Mouse (Mus musculus) midbrain, embryonic 11.5 days (tissue): ENCODE data around the gene Actr2. TPM values are rescaled to one million over a fixed set of nuclear protein-coding genes. Genes with fewer than 3 reads are reported as not detected.
A peak's percentile ranks its signal among the peaks of the same experiment; 100 is the strongest.
"Not testable (repeated sequence)": the region's sequence is repeated elsewhere in the genome, so short reads cannot be mapped to it uniquely, and the experiment has no call there.

ENCODE experiments used
- ATAC-seq: fragments of 200-750 bp; cut with Nextera tagmentation; 2 replicates; pipeline ENCODE4 v1.8.0; 2017; ENCODE audit warnings: moderate TSS enrichment, moderate library complexity; ENCODE audit not compliant: low FRiP score
- DNase-seq: peaks from one replicate; pipeline ENCODE4 v3.0.0; 2015; ENCODE audit warnings: low spot score; ENCODE audit errors: missing footprints
- H3K27ac ChIP-seq: fragments of 300-500 bp; sonication (generic); 2 replicates; pipeline ENCODE4 v1.5.1; 2014; ENCODE audit warnings: low read depth, low read length
- H3K27me3 ChIP-seq: fragments of 300-500 bp; sonication (generic); 2 replicates; pipeline ENCODE4 v1.6.1; 2014; ENCODE audit warnings: mild to moderate bottlenecking, low read length, moderate library complexity, mixed read lengths; ENCODE audit not compliant: control insufficient read depth, insufficient read depth
- H3K36me3 ChIP-seq: fragments of 300-500 bp; sonication (generic); 2 replicates; pipeline ENCODE4 v1.6.1; 2014; ENCODE audit warnings: mild to moderate bottlenecking, low read length, moderate library complexity, mixed read lengths; ENCODE audit not compliant: control insufficient read depth, insufficient read depth
- H3K4me1 ChIP-seq: fragments of 300-500 bp; sonication (generic); 2 replicates; pipeline ENCODE4 v1.6.1; 2014; ENCODE audit warnings: low read length; ENCODE audit not compliant: control insufficient read depth, insufficient read depth
- H3K4me2 ChIP-seq: fragments of 300-500 bp; sonication (generic); 2 replicates; pipeline ENCODE4 v1.6.1; 2014; ENCODE audit warnings: mild to moderate bottlenecking, moderate library complexity
- H3K4me3 ChIP-seq: fragments of 300-500 bp; sonication (generic); 2 replicates; pipeline ENCODE4 v1.5.1; 2014; ENCODE audit warnings: low read depth, low read length
- H3K9ac ChIP-seq: fragments of 300-500 bp; sonication (generic); 2 replicates; pipeline ENCODE4 v1.6.1; 2014; ENCODE audit warnings: low read length
- H3K9me3 ChIP-seq: fragments of 300-500 bp; sonication (generic); 2 replicates; pipeline ENCODE4 v1.6.1; 2016; ENCODE audit warnings: low read length; ENCODE audit not compliant: control insufficient read depth
- WGBS: fragments of 180-500 bp; shearing (Covaris S2); extraction: QIAGEN DNeasy Blood & Tissue Kit; methylation state at CpG from one replicate; pipeline ENCODE4 v1.1.7; 2014; 5-methylcytosine and 5-hydroxymethylcytosine counted together
- polyA plus RNA-seq: library from polyadenylated mRNA; unstranded; fragments of >200 nt; fragmentation: Nextera tagmentation; extraction: Ambion mirVana; gene quantifications from 2 replicates; pipeline ENCODE4 v1.2.1, GENCODE M21; 2014

Actr2 gene
- polyA plus RNA-seq, 1 experiment from 2014 or later = 75.9 TPM

DNA sequence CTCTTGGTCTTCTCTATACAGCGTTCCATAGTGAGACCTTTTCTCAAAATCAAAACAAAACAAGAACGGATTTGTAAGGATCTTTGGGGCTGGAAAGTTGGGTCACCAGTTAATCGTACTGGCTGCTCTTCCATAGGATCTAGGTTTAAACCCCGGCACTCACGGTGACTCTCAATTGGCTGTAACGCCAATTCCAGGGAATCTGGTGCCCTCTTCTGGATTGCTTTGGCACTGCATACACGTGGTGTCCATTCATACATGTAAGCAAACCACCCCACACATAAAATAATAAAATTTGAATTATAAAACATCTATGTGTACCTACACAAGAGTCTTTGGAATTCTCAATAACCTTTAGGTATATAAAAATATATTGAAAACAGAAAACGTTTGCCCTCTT is 81.2 kb downstream of the Actr2 start:
- WGBS = 40% methylated on average over 8 of the region's 8 CpGs
- Histone ChIP-seq H3K9me3 (no peaks in the 10 kb centered on the region), H3K4me2 (no peak overlapping the region), H3K4me1 (no peaks in the 10 kb centered on the region), H3K27me3 (no peaks in the 10 kb centered on the region), H3K9ac (no peak overlapping the region), H3K27ac (no peak overlapping the region), H3K36me3 (no peaks in the 10 kb centered on the region), H3K4me3 (no peak overlapping the region)
- peak; percentile 91 for DNase-seq
- ATAC-seq = no peak

DNA sequence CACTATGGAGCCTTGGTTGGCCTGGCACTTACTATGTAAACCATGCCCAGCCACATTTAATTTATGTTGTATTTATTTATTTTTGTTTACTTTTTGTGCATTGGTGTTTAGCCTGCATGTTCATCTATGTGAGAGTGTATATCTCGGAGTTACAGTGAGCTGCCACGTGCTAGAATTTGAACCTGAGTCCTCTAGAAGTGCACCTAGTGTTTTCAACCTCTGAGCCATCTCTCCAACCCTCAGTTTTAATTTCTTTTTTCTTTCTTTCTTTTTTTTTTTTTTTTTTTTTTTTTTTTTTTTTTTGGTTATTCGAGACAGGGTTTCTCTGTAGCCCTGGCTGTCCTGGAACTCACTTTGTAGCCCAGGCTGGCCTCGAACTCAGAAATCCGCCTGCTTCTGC is 81.7 kb downstream of the Actr2 start:
- 94% methylated on average over 5 of the region's 5 CpGs for WGBS
- H3K27me3 ChIP-seq, H3K9ac ChIP-seq, ATAC-seq, H3K4me1 ChIP-seq, DNase-seq, H3K4me2 ChIP-seq, H3K36me3 ChIP-seq, H3K4me3 ChIP-seq, H3K9me3 ChIP-seq, H3K27ac ChIP-seq: not testable (repeated sequence)

DNA sequence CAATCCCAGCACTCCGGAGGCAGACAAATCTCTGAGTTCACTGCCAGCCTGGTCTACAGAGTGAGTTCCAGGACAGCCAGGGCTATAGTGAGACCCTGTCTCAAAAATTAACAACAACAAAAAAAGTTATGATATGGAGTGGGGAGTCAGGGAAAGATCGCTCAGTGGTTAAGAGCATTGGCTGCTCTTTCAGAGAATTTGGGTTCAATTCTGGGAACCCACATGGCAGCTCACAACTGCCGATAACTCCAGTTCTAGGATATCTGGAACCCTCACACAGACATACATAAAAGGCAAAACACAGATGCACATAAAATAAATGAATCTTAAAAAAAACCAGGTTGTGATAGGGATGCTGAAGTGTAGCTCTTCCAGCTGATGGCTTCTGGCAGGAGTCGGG is 83.7 kb downstream of the Actr2 start:
- Histone ChIP-seq H3K9me3 (no peaks in the 10 kb centered on the region), H3K27me3 (no peaks in the 10 kb centered on the region), H3K4me2 (no peak overlapping the region), H3K4me1 (no peaks in the 10 kb centered on the region), H3K27ac (no peak overlapping the region), H3K36me3 (peaks cover 2% of the 10 kb centered on the region; the same call in 1 of the 2 replicates), H3K4me3 (no peak overlapping the region), H3K9ac (no peak overlapping the region)
- ATAC-seq (no peak), DNase-seq (no peak)
- WGBS = 92% methylated on average over 4 of the region's 4 CpGs

DNA sequence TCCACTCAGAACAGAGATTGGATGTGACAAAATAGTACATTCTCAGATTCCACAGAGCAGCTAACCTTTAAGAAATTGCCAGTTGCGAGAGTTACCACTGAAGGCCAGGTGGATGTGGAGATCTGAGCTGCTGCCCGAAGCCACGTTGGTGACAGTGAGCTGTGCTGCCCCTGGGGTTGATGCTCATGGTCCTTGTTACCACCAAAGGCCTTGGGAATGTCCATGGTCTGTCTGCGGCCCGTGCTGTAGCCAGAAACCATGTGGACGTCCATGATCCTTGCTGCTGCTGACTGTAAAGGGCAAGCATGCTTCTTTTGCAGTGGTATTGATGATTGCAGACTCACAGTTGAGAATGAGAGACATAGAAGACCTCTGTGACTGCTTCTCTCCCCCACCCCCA is 84.3 kb downstream of the Actr2 start:
- Histone ChIP-seq H3K36me3 (peaks cover 2% of the 10 kb centered on the region; the same call in 1 of the 2 replicates), H3K9me3 (no peaks in the 10 kb centered on the region), H3K27me3 (no peaks in the 10 kb centered on the region), H3K9ac (no peak overlapping the region), H3K4me1 (no peaks in the 10 kb centered on the region), H3K4me3 (no peak overlapping the region), H3K4me2 (no peak overlapping the region), H3K27ac (no peak overlapping the region)
- DNase-seq = no peak
- 87% methylated on average over 6 of the region's 6 CpGs for WGBS
- ATAC-seq = no peak

DNA sequence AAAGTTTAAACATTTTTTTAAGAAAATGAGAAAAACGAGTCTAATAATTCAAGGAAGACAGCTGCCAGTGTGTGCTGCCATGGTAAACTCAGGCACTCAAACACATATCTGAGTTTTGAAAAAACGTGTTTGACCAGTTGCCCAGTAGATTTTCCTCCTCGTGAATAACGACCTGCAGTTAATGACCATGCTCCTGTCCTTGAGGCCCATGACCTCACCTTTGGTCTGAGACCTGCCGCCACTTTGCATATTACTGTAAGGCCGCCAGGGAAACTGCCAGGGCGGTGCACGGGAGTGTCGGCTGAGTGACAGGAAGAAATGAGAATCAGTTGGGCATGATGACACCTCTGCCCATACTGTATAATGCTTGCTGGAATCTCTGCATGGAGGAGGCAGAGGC is 85.0 kb downstream of the Actr2 start:
- H3K27ac ChIP-seq = no peak overlapping the region
- H3K9ac ChIP-seq = no peak overlapping the region
- DNase-seq (no peak), ATAC-seq (no peak)
- H3K4me1 ChIP-seq = no peaks in the 10 kb centered on the region
- no peak overlapping the region for H3K4me2 ChIP-seq
- H3K27me3 ChIP-seq = no peaks in the 10 kb centered on the region
- peaks cover 2% of the 10 kb centered on the region; the same call in 1 of the 2 replicates for H3K36me3 ChIP-seq
- 79% methylated on average over 9 of the region's 9 CpGs for WGBS
- H3K9me3 ChIP-seq = no peaks in the 10 kb centered on the region
- H3K4me3 ChIP-seq = no peak overlapping the region

DNA sequence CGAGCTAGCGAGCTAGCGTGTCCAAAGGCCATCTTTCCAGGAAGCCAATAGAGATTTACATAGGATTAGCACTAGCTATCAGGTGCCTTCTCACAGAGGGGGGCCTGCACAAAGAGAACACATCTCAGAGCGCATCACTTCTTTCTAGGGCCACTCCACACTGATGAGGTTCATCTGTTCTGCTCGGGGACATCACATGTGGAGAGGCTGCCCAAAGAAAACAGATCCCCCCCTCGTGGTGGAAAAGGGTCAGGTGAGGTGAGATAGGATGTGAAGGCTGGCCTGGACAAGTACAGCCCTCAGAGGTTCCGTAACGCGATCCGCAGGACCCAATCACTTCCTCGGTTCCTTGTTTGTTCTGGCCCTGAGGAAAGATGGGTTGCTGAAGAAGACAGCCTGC is 86.8 kb downstream of the Actr2 start:
- Histone ChIP-seq H3K36me3 (peaks cover 9% of the 10 kb centered on the region), H3K4me3 (no peak overlapping the region), H3K9me3 (peaks cover 4% of the 10 kb centered on the region; the same call in 1 of the 2 replicates), H3K9ac (no peak overlapping the region), H3K27me3 (no peaks in the 10 kb centered on the region), H3K4me1 (no peaks in the 10 kb centered on the region), H3K4me2 (no peak overlapping the region), H3K27ac (no peak overlapping the region)
- DNase-seq (no peak), ATAC-seq (no peak)
- WGBS = 60% methylated on average over 11 of the region's 11 CpGs

DNA sequence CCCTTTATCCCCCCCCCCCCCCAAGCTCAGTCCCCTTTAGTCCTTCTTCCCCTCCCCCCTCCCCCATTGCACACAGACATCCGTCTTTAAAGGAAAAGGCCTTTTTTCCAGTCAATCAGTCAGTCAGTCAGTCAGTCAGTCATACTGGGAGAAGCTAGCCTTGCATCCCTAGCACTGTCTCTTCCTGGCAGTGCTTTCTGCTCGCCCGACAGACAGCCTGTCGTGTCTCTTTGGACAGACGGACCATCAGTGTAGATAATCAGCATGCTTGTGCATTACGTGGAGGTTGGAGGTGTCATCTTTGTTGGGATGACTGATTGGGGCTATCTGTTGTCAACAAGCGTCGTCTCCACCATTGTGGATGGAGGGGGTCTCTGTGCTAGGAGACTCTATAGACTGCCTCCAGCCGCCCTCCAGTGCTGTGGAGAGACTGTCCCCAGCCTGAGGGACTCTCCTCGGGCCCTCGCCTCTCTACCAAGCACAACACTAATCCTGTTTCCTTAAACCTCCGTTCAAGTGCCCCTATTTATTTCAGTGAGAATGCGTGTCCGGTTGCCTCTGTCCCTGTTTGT is 89.7 kb downstream of the Actr2 start:
- no peak for ATAC-seq
- WGBS = 87% methylated on average over 14 of the region's 14 CpGs
- Histone ChIP-seq H3K9me3 (peaks cover 11% of the 10 kb centered on the region), H3K36me3 (peaks cover 37% of the 10 kb centered on the region), H3K4me2 (no peak overlapping the region), H3K4me1 (no peaks in the 10 kb centered on the region), H3K27ac (no peak overlapping the region), H3K9ac (no peak overlapping the region), H3K27me3 (no peaks in the 10 kb centered on the region), H3K4me3 (no peak overlapping the region)
- no peak for DNase-seq

DNA sequence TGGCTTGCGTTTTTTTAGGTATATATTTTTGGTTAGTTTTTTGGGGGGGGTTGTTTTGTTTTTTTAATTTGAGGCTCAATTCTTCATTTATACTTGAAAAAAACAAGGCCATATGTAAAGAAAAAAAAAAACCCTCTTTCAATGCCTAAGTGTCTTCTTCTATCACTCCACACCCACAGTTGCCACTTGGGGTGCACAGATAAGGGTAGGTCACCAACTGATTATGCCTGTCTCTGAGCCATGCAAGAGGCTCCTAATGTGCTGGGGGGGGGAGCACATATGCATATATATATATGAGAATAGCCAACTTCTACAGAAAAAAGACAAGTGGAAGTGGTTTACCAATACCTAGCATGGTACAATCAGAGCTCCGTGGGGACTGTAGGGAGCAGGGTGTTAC is 90.3 kb downstream of the Actr2 start:
- no peak for DNase-seq
- Histone ChIP-seq H3K27ac (no peak overlapping the region), H3K4me2 (no peak overlapping the region), H3K4me3 (no peak overlapping the region), H3K9ac (no peak overlapping the region), H3K9me3 (peaks cover 11% of the 10 kb centered on the region), H3K27me3 (no peaks in the 10 kb centered on the region), H3K4me1 (no peaks in the 10 kb centered on the region), H3K36me3 (peaks cover 42% of the 10 kb centered on the region)
- no peak for ATAC-seq
- WGBS = 85% methylated on average over 2 of the region's 2 CpGs

DNA sequence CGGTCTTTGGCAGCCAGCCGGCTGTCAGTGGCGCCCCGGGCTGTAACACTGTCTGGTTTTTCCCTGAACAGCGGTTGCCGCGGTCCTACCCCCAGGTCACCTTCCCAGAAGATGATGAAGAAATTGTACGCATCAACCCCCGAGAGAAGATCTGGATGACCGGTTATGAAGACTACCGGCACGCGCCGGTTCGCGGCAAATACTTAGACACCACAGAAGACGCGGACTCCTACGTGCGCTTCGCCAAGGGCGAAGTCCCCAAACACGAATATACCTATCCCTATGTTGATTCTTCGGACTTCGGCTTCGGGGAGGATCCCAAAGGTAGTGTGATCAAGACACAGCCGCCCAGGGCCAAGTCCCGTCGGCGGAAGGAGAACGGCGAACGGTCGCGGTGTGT is 92.0 kb downstream of the Actr2 start:
- H3K27me3 ChIP-seq = no peaks in the 10 kb centered on the region
- no peaks in the 10 kb centered on the region for H3K4me1 ChIP-seq
- H3K4me3 ChIP-seq = no peak overlapping the region
- no peak for ATAC-seq
- H3K36me3 ChIP-seq = peaks cover 42% of the 10 kb centered on the region
- peaks cover 11% of the 10 kb centered on the region for H3K9me3 ChIP-seq
- WGBS = over 99% methylated on average over 35 of the region's 35 CpGs
- H3K27ac ChIP-seq = no peak overlapping the region
- H3K4me2 ChIP-seq = no peak overlapping the region
- no peak for DNase-seq
- no peak overlapping the region for H3K9ac ChIP-seq
